Mouse (Mus musculus): ENCODE measurements around the gene Pjvk. TPM values are rescaled to one million over a fixed set of nuclear protein-coding genes. Genes with fewer than 3 reads are reported as not detected.
"Not testable (repeated sequence)": the region's sequence is repeated elsewhere in the genome, so short reads cannot be mapped to it uniquely, and the experiment has no call there.

Gene Pjvk
- polyA plus RNA-seq, 1 experiment from 2014 or later, result 0.88 TPM

GRCm38 (mm10) chr2:76620188-76620587, 28.1 kb upstream of the Pjvk start:
- 79% methylated on average over 5 of the region's 5 CpGs for WGBS
- Histone ChIP-seq H3K9me3 (ENCODE audit: low read depth, low read length) (no peaks in the 10 kb centered on the region), H3K4me3 (ENCODE audit: low read depth, low read length) (no peak overlapping the region), H3K36me3 (ENCODE audit: insufficient read depth) (0 out of 2 replicates have a peak, but pooled peaks cover 13% of the 10 kb centered on the region), H3K4me2 (no peak overlapping the region), H3K27me3 (ENCODE audit: insufficient read depth, low read length) (no peaks in the 10 kb centered on the region), H3K4me1 (ENCODE audit: insufficient read depth) (no peaks in the 10 kb centered on the region), H3K27ac (ENCODE audit: low read depth) (no peak overlapping the region), H3K9ac (no peak overlapping the region)
- no peak for TF ChIP-seq CTCF (IDR thresholded peaks at IDR 0.05; ENCODE audit: low read depth)
- DNase-seq (no peak), ATAC-seq (ENCODE audit: insufficient read depth) (no peak)

GRCm38 (mm10) chr2:76621724-76622123, 26.6 kb upstream of the Pjvk start:
- no peak overlapping the region for H3K4me2 ChIP-seq
- 0 out of 2 replicates have a peak, but pooled peaks cover 19% of the 10 kb centered on the region for H3K36me3 ChIP-seq (ENCODE audit: insufficient read depth)
- no peaks in the 10 kb centered on the region for H3K27me3 ChIP-seq (ENCODE audit: insufficient read depth, low read length)
- H3K4me3 ChIP-seq (ENCODE audit: low read depth, low read length), result no peak overlapping the region
- no peak overlapping the region for H3K27ac ChIP-seq (ENCODE audit: low read depth)
- no peak for TF ChIP-seq CTCF (IDR thresholded peaks at IDR 0.05; ENCODE audit: low read depth)
- H3K9me3 ChIP-seq (ENCODE audit: low read depth, low read length), result no peaks in the 10 kb centered on the region; the same call in 1 of the 2 replicates
- no peaks in the 10 kb centered on the region for H3K4me1 ChIP-seq (ENCODE audit: insufficient read depth)
- DNase-seq (no peak), ATAC-seq (ENCODE audit: insufficient read depth) (no peak)
- H3K9ac ChIP-seq, result no peak overlapping the region
- WGBS, result 78% methylated on average over 1 of the region's 1 CpGs

DNA sequence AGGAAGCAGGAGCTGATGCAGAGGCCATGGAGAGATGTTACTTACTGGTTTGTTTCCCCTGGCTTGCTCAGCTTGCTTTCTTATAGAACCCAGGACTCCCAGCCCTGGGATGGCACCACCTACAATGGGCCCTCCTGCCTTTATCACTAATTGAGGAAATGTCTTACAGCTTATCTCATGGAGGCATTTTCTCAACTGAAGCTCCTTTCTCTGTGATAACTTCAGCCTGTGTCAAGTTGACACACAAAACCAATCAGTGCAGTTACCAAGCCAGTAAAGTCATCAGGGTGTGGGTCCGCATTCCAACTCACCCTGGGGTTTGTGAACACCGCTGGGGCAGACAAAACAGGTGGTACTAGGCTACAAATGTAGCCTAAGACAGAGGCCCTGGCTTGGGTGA, 26.0 kb upstream of the Pjvk start:
- DNase-seq; ATAC-seq (ENCODE audit: insufficient read depth); H3K4me1 ChIP-seq (ENCODE audit: insufficient read depth); H3K27me3 ChIP-seq (ENCODE audit: insufficient read depth, low read length); H3K27ac ChIP-seq (ENCODE audit: low read depth); H3K4me2 ChIP-seq; H3K9ac ChIP-seq; H3K4me3 ChIP-seq (ENCODE audit: low read depth, low read length); H3K9me3 ChIP-seq (ENCODE audit: low read depth, low read length): not testable (repeated sequence)
- peaks cover 24% of the 10 kb centered on the region for H3K36me3 ChIP-seq (ENCODE audit: insufficient read depth)
- 85% methylated on average over 2 of the region's 2 CpGs for WGBS

- H3K9ac ChIP-seq, result no peak overlapping the region
- H3K4me2 ChIP-seq, result no peak overlapping the region
- H3K36me3 ChIP-seq (ENCODE audit: insufficient read depth), result peaks cover 75% of the 10 kb centered on the region
- DNase-seq (no peak), ATAC-seq (ENCODE audit: insufficient read depth) (no peak)
- 87% methylated on average over 12 of the region's 12 CpGs for WGBS
- TF ChIP-seq CTCF (IDR thresholded peaks at IDR 0.05; ENCODE audit: low read depth), result no peak
- no peak overlapping the region for H3K27ac ChIP-seq (ENCODE audit: low read depth)
- H3K27me3 ChIP-seq (ENCODE audit: insufficient read depth, low read length), result no peaks in the 10 kb centered on the region
- H3K4me3 ChIP-seq (ENCODE audit: low read depth, low read length), result no peak overlapping the region
- H3K4me1 ChIP-seq (ENCODE audit: insufficient read depth), result no peaks in the 10 kb centered on the region
- no peaks in the 10 kb centered on the region; the same call in 1 of the 2 replicates for H3K9me3 ChIP-seq (ENCODE audit: low read depth, low read length)
Measured at GRCm38 (mm10) chr2:76630293-76630692, 18.0 kb upstream of the Pjvk start.

DNA sequence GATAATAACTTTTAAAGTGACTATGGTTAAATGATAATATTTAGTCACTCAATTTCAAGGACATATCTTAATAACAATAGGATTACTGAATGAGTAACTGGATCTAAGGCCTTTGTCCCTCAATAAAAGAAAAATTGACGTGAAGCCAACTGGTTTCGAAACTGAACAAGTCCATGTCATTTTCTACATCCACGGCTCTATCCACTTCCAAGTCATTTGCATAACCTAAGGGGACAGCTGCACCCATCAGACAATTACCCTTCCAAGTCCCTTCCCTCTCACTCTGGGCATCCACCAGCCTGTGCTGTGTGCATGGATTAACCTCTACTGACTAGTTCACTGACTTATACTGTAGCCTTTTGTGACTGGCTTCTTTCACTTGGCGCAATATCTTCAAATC, 16.7 kb upstream of the Pjvk start:
- Histone ChIP-seq H3K4me3 (ENCODE audit: low read depth, low read length) (no peak overlapping the region), H3K27me3 (ENCODE audit: insufficient read depth, low read length) (no peaks in the 10 kb centered on the region), H3K36me3 (ENCODE audit: insufficient read depth) (peaks cover 83% of the 10 kb centered on the region), H3K4me2 (no peak overlapping the region), H3K9ac (no peak overlapping the region), H3K27ac (ENCODE audit: low read depth) (no peak overlapping the region), H3K4me1 (ENCODE audit: insufficient read depth) (no peaks in the 10 kb centered on the region), H3K9me3 (ENCODE audit: low read depth, low read length) (no peaks in the 10 kb centered on the region; the same call in 1 of the 2 replicates)
- TF ChIP-seq CTCF (IDR thresholded peaks at IDR 0.05; ENCODE audit: low read depth), result no peak
- DNase-seq (no peak), ATAC-seq (ENCODE audit: insufficient read depth) (no peak)
- WGBS, result 95% methylated on average over 4 of the region's 4 CpGs

- DNase-seq (no peak), ATAC-seq (ENCODE audit: insufficient read depth) (no peak)
- Histone ChIP-seq H3K9ac (no peak overlapping the region), H3K4me1 (ENCODE audit: insufficient read depth) (no peaks in the 10 kb centered on the region), H3K9me3 (ENCODE audit: low read depth, low read length) (no peaks in the 10 kb centered on the region), H3K4me2 (no peak overlapping the region), H3K36me3 (ENCODE audit: insufficient read depth) (peaks cover 73% of the 10 kb centered on the region), H3K4me3 (ENCODE audit: low read depth, low read length) (no peak overlapping the region), H3K27me3 (ENCODE audit: insufficient read depth, low read length) (no peaks in the 10 kb centered on the region), H3K27ac (ENCODE audit: low read depth) (no peak overlapping the region)
- 92% methylated on average over 2 of the region's 2 CpGs for WGBS
- no peak for TF ChIP-seq CTCF (IDR thresholded peaks at IDR 0.05; ENCODE audit: low read depth)
Measured at GRCm38 (mm10) chr2:76639637-76640036, 8.6 kb upstream of the Pjvk start.

GRCm38 (mm10) chr2:76643801-76644200, 4.5 kb upstream of the Pjvk start:
- Histone ChIP-seq H3K9ac (no peak overlapping the region), H3K9me3 (ENCODE audit: low read depth, low read length) (no peaks in the 10 kb centered on the region), H3K36me3 (ENCODE audit: insufficient read depth) (peaks cover 40% of the 10 kb centered on the region), H3K27me3 (ENCODE audit: insufficient read depth, low read length) (no peaks in the 10 kb centered on the region), H3K27ac (ENCODE audit: low read depth) (no peak overlapping the region), H3K4me2 (no peak overlapping the region), H3K4me3 (ENCODE audit: low read depth, low read length) (no peak overlapping the region), H3K4me1 (ENCODE audit: insufficient read depth) (peaks cover 4% of the 10 kb centered on the region)
- TF ChIP-seq CTCF (IDR thresholded peaks at IDR 0.05; ENCODE audit: low read depth), result no peak
- ATAC-seq (ENCODE audit: insufficient read depth), result no peak
- no peak for DNase-seq

- under 1% methylated on average over 31 of the region's 32 CpGs for WGBS
- peak overlapping the region; percentile 63 for H3K4me3 ChIP-seq (ENCODE audit: low read depth, low read length)
- peaks cover 5% of the 10 kb centered on the region; the same call in 1 of the 2 replicates for H3K36me3 ChIP-seq (ENCODE audit: insufficient read depth)
- H3K9me3 ChIP-seq (ENCODE audit: low read depth, low read length), result no peaks in the 10 kb centered on the region
- TF ChIP-seq CTCF (IDR thresholded peaks at IDR 0.05; ENCODE audit: low read depth), result no peak
- peak; percentile 66 for ATAC-seq (ENCODE audit: insufficient read depth)
- no peaks in the 10 kb centered on the region for H3K27me3 ChIP-seq (ENCODE audit: insufficient read depth, low read length)
- H3K4me1 ChIP-seq (ENCODE audit: insufficient read depth), result peaks cover 6% of the 10 kb centered on the region
- peak overlapping the region; percentile 82 for H3K4me2 ChIP-seq
- H3K9ac ChIP-seq, result peak overlapping the region; percentile 68
- no peak for DNase-seq
- H3K27ac ChIP-seq (ENCODE audit: low read depth), result peak overlapping the region; percentile 92
Measured at GRCm38 (mm10) chr2:76647441-76647869, 821 bp upstream of the Pjvk start.

Data from lung, embryonic 14.5 days (tissue).